25 mouse cellular contexts compared by ENCODE assay signal in the genomic region with DNA sequence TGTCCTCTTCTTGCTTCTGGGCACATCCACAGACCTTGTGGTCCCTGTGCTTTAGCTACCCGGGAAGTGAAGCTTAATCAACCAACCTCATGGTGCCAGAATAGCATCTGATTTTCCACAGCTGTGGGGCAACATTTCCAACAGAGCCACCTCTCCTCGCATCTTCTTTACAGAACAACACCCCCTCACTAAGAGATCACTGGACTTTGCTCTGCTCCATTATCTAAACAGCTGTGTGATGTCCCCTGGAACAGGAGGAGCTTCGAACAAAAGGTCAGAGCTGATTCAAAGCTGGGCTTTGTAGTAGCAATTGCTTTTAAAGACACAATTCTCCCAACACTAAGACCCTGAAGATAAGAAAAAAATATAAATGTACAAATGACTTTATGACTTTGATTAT.
"Had no signal": no experiment of that assay in that cellular context is flagged by ENCODE, and none has a peak within 500 bp of the region (broad histone marks: within the 10 kb centered on the region; RNA-seq: fewer than 3 reads in every experiment).

No protein-coding gene starts in this region.

- ATAC-seq: hindbrain, embryonic 16.5 days; inflammation-experienced regulatory T-cells, adult 6 months; intestine, embryonic 15.5 days; intestine, postnatal 0 days had no signal

- H3K27ac ChIP-seq: gastrocnemius, adult 2 months; heart, embryonic 10.5 days; hindbrain, embryonic 12.5 days; hindbrain, embryonic 14.5 days; intestine, embryonic 15.5 days; kidney, embryonic 15.5 days; layer of hippocampus, adult 2 months; left cerebral cortex, adult 2 months; limb, embryonic 10.5 days; limb, embryonic 12.5 days had no signal

- DNase-seq: gastrocnemius, adult 2 months; gastrocnemius, postnatal 10 days; gastrocnemius, postnatal 25 days; heart, adult 18-20 months; heart, postnatal 10 days; heart, postnatal 4 days; kidney, adult 18-20 months; kidney, adult 8-10 months; kidney, postnatal 10 days; kidney, postnatal 25 days; kidney, postnatal 4 days had no signal

- H3K9ac ChIP-seq: heart, embryonic 12.5 days; hindbrain, embryonic 12.5 days; hindbrain, embryonic 14.5 days; intestine, embryonic 15.5 days; kidney, embryonic 15.5 days; limb, embryonic 12.5 days had no signal

- H3K27me3 ChIP-seq: heart, embryonic 12.5 days; hindbrain, embryonic 12.5 days; intestine, embryonic 15.5 days; kidney, embryonic 15.5 days; limb, embryonic 12.5 days had no signal

- H3K4me1 ChIP-seq: heart, embryonic 10.5 days; heart, embryonic 12.5 days; hindbrain, embryonic 12.5 days; intestine, embryonic 15.5 days; kidney, embryonic 15.5 days; limb, embryonic 10.5 days; limb, embryonic 12.5 days had no signal

- H3K4me3 ChIP-seq: gastrocnemius, adult 2 months; heart, embryonic 10.5 days; heart, embryonic 12.5 days; hindbrain, embryonic 10.5 days; hindbrain, embryonic 12.5 days; intestine, embryonic 15.5 days; kidney, embryonic 15.5 days; layer of hippocampus, adult 2 months; left cerebral cortex, adult 2 months; limb, embryonic 10.5 days; limb, embryonic 12.5 days had no signal

- H3K9me3 ChIP-seq: heart, embryonic 10.5 days; heart, embryonic 12.5 days; hindbrain, embryonic 10.5 days; hindbrain, embryonic 12.5 days; intestine, embryonic 15.5 days; kidney, embryonic 15.5 days; limb, embryonic 10.5 days; limb, embryonic 12.5 days had no signal

- H3K4me2 ChIP-seq: heart, embryonic 12.5 days; hindbrain, embryonic 12.5 days; hindbrain, embryonic 14.5 days; intestine, embryonic 15.5 days; kidney, embryonic 15.5 days; limb, embryonic 12.5 days had no signal

- H3K36me3 ChIP-seq: heart, embryonic 10.5 days; heart, embryonic 12.5 days; hindbrain, embryonic 10.5 days; hindbrain, embryonic 12.5 days; intestine, embryonic 15.5 days; kidney, embryonic 15.5 days; limb, embryonic 10.5 days; limb, embryonic 12.5 days had no signal
